Mouse (Mus musculus): ENCODE measurements around the gene Pld3. TPM values are rescaled to one million over a fixed set of nuclear protein-coding genes. Genes with fewer than 3 reads are reported as not detected.

Gene Pld3
- total and polyA plus RNA-seq, 3 experiments = 11.1 to 22.8 TPM; not detected in 1

GRCm38 (mm10) chr7:27572133-27572532 lies 19.1 kb upstream of the Pld3 start:
- H3K79me2 ChIP-seq (ENCODE audit: control insufficient read depth, insufficient read depth, low read length, poor library complexity) = no peaks in the 10 kb centered on the region
- no peak overlapping the region for H3K9ac ChIP-seq (ENCODE audit: control insufficient read depth, low read depth, low read length, poor library complexity, severe bottlenecking)
- no peaks in the 10 kb centered on the region for H3K9me3 ChIP-seq (replicated peaks; ENCODE audit: insufficient read depth, low read length)
- no peak overlapping the region for H3K27ac ChIP-seq (ENCODE audit: control insufficient read depth, low read depth, low read length)
- H3K36me3 ChIP-seq (ENCODE audit: control insufficient read depth in 1 of 2, insufficient read depth in 2 of 2, low read length in 2 of 2) = peaks cover 0 to 13% of the 10 kb centered on the region in 2 experiments; a peak in 3 of 4 replicates
- H3K4me1 ChIP-seq (ENCODE audit: control insufficient read depth in 1 of 2, insufficient read depth in 2 of 2, low read length in 2 of 2) = no peaks in the 10 kb centered on the region
- H3K27me3 ChIP-seq (ENCODE audit: control insufficient read depth in 1 of 2, insufficient read depth in 2 of 2, low read length in 2 of 2) = no peaks in the 10 kb centered on the region
- no peak for DNase-seq (ENCODE audit: low read depth, low spot score)
- TF ChIP-seq JUND (IDR thresholded peaks at IDR 0.05; ENCODE audit: low read depth, low read length) (no peak), TBP (IDR thresholded peaks at IDR 0.05; ENCODE audit: low read depth, low read length) (no peak), TAL1 (IDR thresholded peaks at IDR 0.05; ENCODE audit: low read length) (no peak), POLR2AphosphoS2 (IDR thresholded peaks at IDR 0.05; ENCODE audit: low read length) (no peak), ZMIZ1 (IDR thresholded peaks at IDR 0.05; ENCODE audit: low read depth, low read length) (no peak), BHLHE40 (IDR thresholded peaks at IDR 0.05; ENCODE audit: borderline replicate concordance, low read depth, low read length) (no peak), MAX (IDR thresholded peaks at IDR 0.05; ENCODE audit: low read length) (no peak), SMC3 (IDR thresholded peaks at IDR 0.05; ENCODE audit: low read depth, low read length) (no peak), EP300 (IDR thresholded peaks at IDR 0.05; ENCODE audit: low read depth in 1 of 2, low read length in 2 of 2) (no peak), NELFE (IDR thresholded peaks at IDR 0.05; ENCODE audit: low read depth, low read length) (no peak), TCF12 (IDR thresholded peaks at IDR 0.05; ENCODE audit: low read depth, low read length) (no peak), E2F4 (IDR thresholded peaks at IDR 0.05; ENCODE audit: borderline replicate concordance, low read depth, low read length) (no peak), USF1 (IDR thresholded peaks at IDR 0.05; ENCODE audit: low read depth, low read length) (no peak)
- no peak overlapping the region for H3K4me3 ChIP-seq (ENCODE audit: control insufficient read depth in 1 of 2, insufficient read depth in 1 of 2, low read depth in 2 of 2, low read length in 2 of 2)

GRCm38 (mm10) chr7:27569580-27570224 lies 16.7 kb upstream of the Pld3 start:
- H3K9ac ChIP-seq (ENCODE audit: control insufficient read depth, low read depth, low read length, poor library complexity, severe bottlenecking) = no peak overlapping the region
- TF ChIP-seq TBP (IDR thresholded peaks at IDR 0.05; ENCODE audit: low read depth, low read length) = no peak
- 0 out of 2 replicates have a peak, but pooled peaks have one; percentile 17 for TF ChIP-seq ETS1 (IDR thresholded peaks at IDR 0.05; ENCODE audit: low read depth, low read length)
- TF ChIP-seq POLR2A (IDR thresholded peaks at IDR 0.05; ENCODE audit: control insufficient read depth in 1 of 2, insufficient read depth in 1 of 2, low read depth in 1 of 2, low read length in 2 of 2, poor library complexity in 1 of 2) = no peak
- no peaks in the 10 kb centered on the region for H3K27me3 ChIP-seq (ENCODE audit: control insufficient read depth in 1 of 2, insufficient read depth in 2 of 2, low read length in 2 of 2)
- H3K9me3 ChIP-seq (replicated peaks; ENCODE audit: insufficient read depth, low read length) = no peaks in the 10 kb centered on the region
- peaks cover 0 to 6% of the 10 kb centered on the region in 2 experiments; a peak in 3 of 4 replicates for H3K36me3 ChIP-seq (ENCODE audit: control insufficient read depth in 1 of 2, insufficient read depth in 2 of 2, low read length in 2 of 2)
- peak; percentile 23 for DNase-seq (ENCODE audit: low read depth, low spot score)
- no peaks in the 10 kb centered on the region for H3K4me1 ChIP-seq (ENCODE audit: control insufficient read depth in 1 of 2, insufficient read depth in 2 of 2, low read length in 2 of 2)
- H3K27ac ChIP-seq (ENCODE audit: control insufficient read depth, low read depth, low read length) = no peak overlapping the region
- H3K4me3 ChIP-seq (ENCODE audit: control insufficient read depth in 1 of 2, insufficient read depth in 1 of 2, low read depth in 2 of 2, low read length in 2 of 2) = no peak overlapping the region
- no peaks in the 10 kb centered on the region for H3K79me2 ChIP-seq (ENCODE audit: control insufficient read depth, insufficient read depth, low read length, poor library complexity)

- Histone ChIP-seq H3K4me1 (ENCODE audit: control insufficient read depth in 1 of 2, insufficient read depth in 2 of 2, low read length in 2 of 2) (no peaks in the 10 kb centered on the region), H3K9me3 (replicated peaks; ENCODE audit: insufficient read depth, low read length) (no peaks in the 10 kb centered on the region), H3K79me2 (ENCODE audit: control insufficient read depth, insufficient read depth, low read length, poor library complexity) (no peaks in the 10 kb centered on the region), H3K36me3 (ENCODE audit: control insufficient read depth in 1 of 2, insufficient read depth in 2 of 2, low read length in 2 of 2) (peaks cover 0 to 2% of the 10 kb centered on the region in 2 experiments; a peak in 2 of 4 replicates), H3K27ac (ENCODE audit: control insufficient read depth, low read depth, low read length) (no peak overlapping the region), H3K9ac (ENCODE audit: control insufficient read depth, low read depth, low read length, poor library complexity, severe bottlenecking) (no peak overlapping the region), H3K4me3 (ENCODE audit: control insufficient read depth in 1 of 2, insufficient read depth in 1 of 2, low read depth in 2 of 2, low read length in 2 of 2) (no peak overlapping the region), H3K27me3 (ENCODE audit: control insufficient read depth in 1 of 2, insufficient read depth in 2 of 2, low read length in 2 of 2) (no peaks in the 10 kb centered on the region)
- TF ChIP-seq CHD2 (IDR thresholded peaks at IDR 0.05; ENCODE audit: low read length) = no peak
- TF ChIP-seq EP300 (IDR thresholded peaks at IDR 0.05; ENCODE audit: low read depth in 1 of 2, low read length in 2 of 2) = no peak
- no peak for TF ChIP-seq ZNF384 (IDR thresholded peaks at IDR 0.05; ENCODE audit: low read depth, low read length)
- TF ChIP-seq ZC3H11A (IDR thresholded peaks at IDR 0.05; ENCODE audit: low read depth, low read length) = no peak
- no peak for TF ChIP-seq GATA1 (IDR thresholded peaks at IDR 0.05; ENCODE audit: low read depth, low read length)
- no peak for TF ChIP-seq NELFE (IDR thresholded peaks at IDR 0.05; ENCODE audit: low read depth, low read length)
- no peak for TF ChIP-seq KAT2A (conservative IDR thresholded peaks at IDR 0.05; ENCODE audit: low read depth, low read length)
- TF ChIP-seq ETS1 (IDR thresholded peaks at IDR 0.05; ENCODE audit: low read depth, low read length) = no peak
- DNase-seq (ENCODE audit: low read depth, low spot score) = no peak
Measured at GRCm38 (mm10) chr7:27560978-27561377, 8.0 kb upstream of the Pld3 start.
